Mouse (Mus musculus) left cerebral cortex, postnatal 25 days (tissue): ENCODE results near the gene 1700020N15Rik. TPM values are rescaled to one million over a fixed set of nuclear protein-coding genes. Genes with fewer than 3 reads are reported as not detected.
"Not testable (repeated sequence)": the region's sequence is repeated elsewhere in the genome, so short reads cannot be mapped to it uniquely, and the experiment has no call there.

Experiments used
- DNase-seq, 2 experiments: peaks; one replicate each; pipeline ENCODE4 v3.0.0; 2022; ENCODE audit warnings: low spot score in 2 of 2, mixed read lengths in 1 of 2
- intact Hi-C: fragments of 180-260 bp; cut with DNase I; formaldehyde crosslinking; loops from one replicate; pipeline ENCODE4 v1.15.1; 2025
- total RNA-seq, 2 experiments: library from RNA; stranded (reverse); gene quantifications; 2 replicates each; pipeline ENCODE4 v1.2.3; 2021

1700020N15Rik gene
- not detected for total RNA-seq

- DNase-seq, result not testable (repeated sequence)
- intact Hi-C loops, result loop anchor here (5.0 kb wide), 1 partner anchor 1053 kb away; the partner anchor contains the start of gene Gm6812
Measured at GRCm38 (mm10) chrX:69945000-69945399, at the start of gene 1700020N15Rik. 1700020N15Rik (plus strand) TSS chrX:69945300.

- no peak for DNase-seq
- intact Hi-C loops, result no loop called here
Measured at GRCm38 (mm10) chrX:69976790-69977579, 31.9 kb downstream of the 1700020N15Rik start.
